Mouse (Mus musculus) CH12.LX (cell line): ENCODE data around the gene Birc2. TPM values are rescaled to one million over a fixed set of nuclear protein-coding genes. Genes with fewer than 3 reads are reported as not detected.

Experiments used
- DNase-seq: peaks from one replicate; pipeline ENCODE4 v3.0.0-alpha.2; 2013; ENCODE audit errors: extremely low read depth
- H3K27ac ChIP-seq: 2 replicates; pipeline ENCODE4 v1.5.1; 2012; ENCODE audit warnings: low read depth, mild to moderate bottlenecking, control low read depth, moderate library complexity; ENCODE audit not compliant: insufficient read depth
- H3K27me3 ChIP-seq: replicated peaks from 2 replicates; pipeline ENCODE3; 2012; ENCODE audit warnings: inconsistent platforms
- H3K36me3 ChIP-seq, 2 experiments: replicated peaks in 1 of 2; 2 replicates each; pipeline versions ENCODE3 to v1.6.1; 2012; ENCODE audit warnings: inconsistent platforms in 1 of 2, low read length in 1 of 2, mild to moderate bottlenecking in 1 of 2, mixed read lengths in 1 of 2, moderate library complexity in 1 of 2; ENCODE audit not compliant: control insufficient read depth in 1 of 2, insufficient read depth in 1 of 2
- H3K4me1 ChIP-seq, 2 experiments: 2 replicates each; pipeline ENCODE4 v1.6.1; 2012; ENCODE audit warnings: inconsistent platforms in 1 of 2, moderate library complexity in 1 of 2; ENCODE audit not compliant: insufficient read depth in 2 of 2, control insufficient read depth in 1 of 2
- H3K4me2 ChIP-seq: 2 replicates; pipeline ENCODE4 v1.6.1; 2012; ENCODE audit warnings: low read depth, mild to moderate bottlenecking, control low read depth; ENCODE audit not compliant: poor library complexity, insufficient read depth, severe bottlenecking
- H3K4me3 ChIP-seq, 3 experiments: fragments of 150-350 bp in 1 of 3; sonication (generic) in 1 of 3; replicated peaks in 1 of 3; 2 replicates each; pipeline versions ENCODE3 to v1.5.1; 2011 to 2012; ENCODE audit warnings: low read depth in 2 of 3, low read length in 2 of 3, mild to moderate bottlenecking in 2 of 3, moderate library complexity in 2 of 3, control low read depth in 1 of 3, improper control_type of control experiment in 1 of 3, inconsistent platforms in 1 of 3, mixed read lengths in 1 of 3; ENCODE audit not compliant: poor library complexity in 1 of 3
- H3K79me2 ChIP-seq: replicated peaks from 2 replicates; pipeline ENCODE4 v1.6.1; 2012; ENCODE audit warnings: mild to moderate bottlenecking, moderate library complexity; ENCODE audit not compliant: control insufficient read depth, poor library complexity, insufficient read depth, severe bottlenecking; ENCODE audit errors: extremely low read depth
- H3K9ac ChIP-seq: 2 replicates; pipeline ENCODE4 v1.6.1; 2012; ENCODE audit warnings: low read depth, mild to moderate bottlenecking, control low read depth, moderate library complexity; ENCODE audit not compliant: insufficient read depth
- H3K9me3 ChIP-seq: replicated peaks from 2 replicates; pipeline ENCODE3; 2012; ENCODE audit warnings: low read length, inconsistent platforms, mixed read lengths
- CHD2 ChIP-seq: IDR thresholded peaks from 2 replicates; pipeline ENCODE4 v1.6.1; 2011; ENCODE audit warnings: low read length, improper control_type of control experiment
- E2F4 ChIP-seq: IDR thresholded peaks from 2 replicates; pipeline ENCODE4 v1.6.1; 2011; ENCODE audit warnings: low read depth, low read length, improper control_type of control experiment; ENCODE audit not compliant: insufficient replicate concordance
- ELF1 ChIP-seq: IDR thresholded peaks from 2 replicates; pipeline ENCODE4 v1.6.1; 2014; ENCODE audit warnings: low read depth, mild to moderate bottlenecking, inconsistent platforms, low read length, improper control_type of control experiment
- EP300 ChIP-seq: IDR thresholded peaks from 2 replicates; pipeline ENCODE4 v1.6.1; 2011; ENCODE audit warnings: low read length, improper control_type of control experiment
- GABPA ChIP-seq: IDR thresholded peaks from 2 replicates; pipeline ENCODE4 v1.6.1; 2012; ENCODE audit warnings: low read depth, low read length, improper control_type of control experiment, inconsistent platforms; ENCODE audit not compliant: insufficient replicate concordance
- IRF4 ChIP-seq: IDR thresholded peaks from 2 replicates; pipeline ENCODE4 v1.6.1; 2014; ENCODE audit warnings: low read depth, mild to moderate bottlenecking, inconsistent platforms, low read length, improper control_type of control experiment
- JUND ChIP-seq: conservative IDR thresholded peaks from 2 replicates; pipeline ENCODE4 v1.6.1; 2011; ENCODE audit warnings: low read depth, low read length, improper control_type of control experiment
- MAZ ChIP-seq: IDR thresholded peaks from 2 replicates; pipeline ENCODE4 v1.6.1; 2012; ENCODE audit warnings: low read depth, mild to moderate bottlenecking, inconsistent platforms, low read length, improper control_type of control experiment, moderate library complexity
- MEF2A ChIP-seq: IDR thresholded peaks from 2 replicates; pipeline ENCODE4 v1.6.1; 2014; ENCODE audit warnings: low read depth, mild to moderate bottlenecking, inconsistent platforms, low read length, improper control_type of control experiment, borderline replicate concordance
- NRF1 ChIP-seq: IDR thresholded peaks from 2 replicates; pipeline ENCODE4 v1.6.1; 2014; ENCODE audit warnings: low read depth, mild to moderate bottlenecking, inconsistent platforms, low read length, improper control_type of control experiment, moderate library complexity
- PAX5 ChIP-seq: IDR thresholded peaks from 2 replicates; pipeline ENCODE4 v1.6.1; 2012; ENCODE audit warnings: low read length, inconsistent platforms, mixed read lengths
- POLR2A ChIP-seq: IDR thresholded peaks from 2 replicates; pipeline ENCODE4 v1.6.1; 2011; ENCODE audit warnings: low read depth, mild to moderate bottlenecking, improper control_type of control experiment, low read length
- SIN3A ChIP-seq: IDR thresholded peaks from 2 replicates; pipeline ENCODE4 v1.6.1; 2012; ENCODE audit warnings: low read length, improper control_type of control experiment, inconsistent platforms
- SMC3 ChIP-seq: IDR thresholded peaks from 2 replicates; pipeline ENCODE4 v1.6.1; 2011; ENCODE audit warnings: low read depth, low read length, improper control_type of control experiment
- dilution Hi-C: fragments of 300-500 bp; cut with MboI; formaldehyde crosslinking; loops from 2 replicates; pipeline ENCODE4 v1.14.3; 2020; ENCODE audit warnings: low sequenced_read_pairs; ENCODE audit not compliant: extremely low pct_unique_long_range_greater_than_20kb, extremely low pct_ligation_motif_present
- in situ Hi-C: fragments of 300-500 bp; cut with MboI; formaldehyde crosslinking; loops from 3 replicates; pipeline ENCODE4 v1.14.3; 2019; ENCODE audit warnings: low sequenced_read_pairs, low pct_ligation_motif_present, low pct_unique_long_range_greater_than_20kb, mixed read lengths
- polyA plus RNA-seq: library from polyadenylated mRNA; unstranded; fragments of >175 nt; gene quantifications from 2 replicates; pipeline ENCODE4 v1.2.1, GENCODE M21; 2012; ENCODE audit warnings: low read depth; ENCODE audit not compliant: insufficient read length
- total RNA-seq, 2 experiments: library from RNA; depleted of rRNA; stranded (reverse); fragments of 300-350 nt in 1 of 2; fragments of >200 nt in 1 of 2; gene quantifications; 2 replicates each; pipeline ENCODE4 v1.2.3; 2012 to 2014

Birc2 gene
- total and polyA plus RNA-seq, 3 experiments: 43.4 to 134 (median 94.7) TPM

GRCm38 (mm10) chr9:7836905-7837805 is at the start of gene Birc2 (continued):
- TF ChIP-seq CHD2: no peak; the same call in 1 of the 2 replicates

DNA sequence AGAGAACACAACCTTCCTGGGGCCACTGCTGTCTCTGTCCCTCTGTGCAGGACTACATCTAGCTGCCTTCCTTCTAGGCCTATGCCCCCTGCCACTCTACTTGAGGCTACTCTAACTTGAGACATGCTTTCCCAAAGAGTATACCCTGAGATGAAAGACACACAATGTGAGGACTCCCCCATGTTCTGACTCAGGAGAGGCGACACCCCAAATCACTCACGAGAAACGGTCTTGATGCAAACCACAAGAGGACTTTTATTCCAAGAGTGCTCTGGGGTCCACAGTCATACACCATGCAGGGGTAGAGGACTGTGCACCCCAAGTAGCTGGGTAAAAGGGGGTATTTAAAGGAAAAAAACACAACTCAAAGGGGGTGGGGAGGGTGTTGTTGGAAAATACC is 47.5 kb upstream of the Birc2 start:
- Histone ChIP-seq H3K79me2 (no peaks in the 10 kb centered on the region), H3K4me3 (no peak overlapping the region), H3K4me2 (no peak overlapping the region), H3K27me3 (no peaks in the 10 kb centered on the region), H3K4me1 (peaks cover 0 to 3% of the 10 kb centered on the region in 2 experiments; a peak in 1 of 4 replicates), H3K27ac (no peak overlapping the region), H3K36me3 (no peaks in the 10 kb centered on the region), H3K9me3 (peaks cover 18% of the 10 kb centered on the region), H3K9ac (no peak overlapping the region)
- dilution Hi-C loops (no loop called here), in situ Hi-C loops (no loop called here)
- no peak for DNase-seq
- TF ChIP-seq IRF4 (no peak), PAX5 (no peak), CHD2 (no peak), JUND (no peak), EP300 (no peak), SMC3 (no peak), MAZ (no peak), E2F4 (no peak), GABPA (no peak)

DNA sequence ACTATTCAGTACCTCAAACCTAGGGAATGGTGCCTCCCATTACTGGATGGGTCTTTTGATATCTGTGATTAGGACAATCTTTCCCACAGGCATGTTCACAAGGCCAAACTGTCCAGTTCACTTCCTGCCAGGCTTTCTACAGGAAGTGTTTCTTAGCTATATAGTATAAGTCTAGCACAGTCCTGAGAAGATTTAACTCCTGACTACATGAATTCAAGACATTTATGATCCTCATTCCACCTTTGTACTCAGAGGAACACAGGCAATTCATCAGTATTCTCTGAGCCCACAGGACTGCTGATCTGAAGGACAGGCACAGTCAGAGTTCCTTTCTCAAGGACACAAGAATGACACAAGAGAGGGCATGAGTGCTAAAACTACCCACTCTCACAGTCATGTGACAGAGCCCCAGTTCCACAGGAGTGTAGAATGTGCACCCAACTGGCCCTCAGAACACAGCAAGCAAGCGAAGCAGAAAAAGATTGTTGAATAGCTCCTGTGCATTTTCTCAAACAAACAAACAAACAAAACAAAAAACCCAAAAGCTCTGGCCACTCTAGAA is 45.5 kb upstream of the Birc2 start:
- DNase-seq: no peak
- no peaks in the 10 kb centered on the region for H3K79me2 ChIP-seq
- in situ Hi-C loops (no loop called here), dilution Hi-C loops (no loop called here)
- H3K36me3 ChIP-seq: no peaks in the 10 kb centered on the region
- no peak overlapping the region for H3K4me2 ChIP-seq
- H3K9me3 ChIP-seq: peaks cover 18% of the 10 kb centered on the region
- H3K27me3 ChIP-seq: no peaks in the 10 kb centered on the region
- no peak for TF ChIP-seq SIN3A
- TF ChIP-seq MEF2A: no peak
- TF ChIP-seq POLR2A: no peak
- no peak for TF ChIP-seq NRF1
- TF ChIP-seq ELF1: no peak
- H3K9ac ChIP-seq: no peak overlapping the region
- H3K27ac ChIP-seq: no peak overlapping the region
- H3K4me3 ChIP-seq: no peak overlapping the region
- H3K4me1 ChIP-seq: peaks cover 4 to 21% of the 10 kb centered on the region in 2 experiments; a peak in 3 of 4 replicates
